Mouse (Mus musculus): ENCODE measurements around the gene Mup8. TPM values are rescaled to one million over a fixed set of nuclear protein-coding genes. Genes with fewer than 3 reads are reported as not detected.
"Not testable (repeated sequence)": the region's sequence is repeated elsewhere in the genome, so short reads cannot be mapped to it uniquely, and the experiment has no call there.

Mup8 gene
- polyA plus RNA-seq (2015; fragmentation: Nextera tagmentation; extraction: Ambion mirVana) = 0.55 and 1.1 TPM in 2 replicates

- H3K9ac ChIP-seq; H3K27me3 ChIP-seq; H3K4me1 ChIP-seq; H3K36me3 ChIP-seq; H3K27ac ChIP-seq; H3K4me3 ChIP-seq; H3K9me3 ChIP-seq; H3K4me2 ChIP-seq; ATAC-seq (ENCODE audit: insufficient number of reproducible peaks, low FRiP score, low TSS enrichment, low read depth): not testable (repeated sequence)
- WGBS = 89% methylated on average over 3 of the region's 3 CpGs
Measured at GRCm38 (mm10) chr4:60222499-60222898, at the start of gene Mup8. TSS of gene Mup8 (minus strand) at chr4:60222599.

- ATAC-seq (ENCODE audit: insufficient number of reproducible peaks, low FRiP score, low TSS enrichment, low read depth); H3K9ac ChIP-seq; H3K4me2 ChIP-seq; H3K27me3 ChIP-seq; H3K9me3 ChIP-seq; H3K27ac ChIP-seq; H3K4me3 ChIP-seq; H3K36me3 ChIP-seq; H3K4me1 ChIP-seq: not testable (repeated sequence)
- 59% methylated on average over 11 of the region's 11 CpGs for WGBS
Measured at GRCm38 (mm10) chr4:60265977-60266770, 43.8 kb upstream of the Mup8 start.

GRCm38 (mm10) chr4:60262706-60263105 lies 40.3 kb upstream of the Mup8 start:
- H3K4me1 ChIP-seq; H3K27ac ChIP-seq; H3K36me3 ChIP-seq; H3K9ac ChIP-seq; H3K9me3 ChIP-seq; H3K4me3 ChIP-seq; H3K4me2 ChIP-seq; H3K27me3 ChIP-seq; ATAC-seq (ENCODE audit: insufficient number of reproducible peaks, low FRiP score, low TSS enrichment, low read depth): not testable (repeated sequence)
- WGBS = 95% methylated on average over 3 of the region's 4 CpGs

Other genes starting within 250 kb of the Mup8 start
- gene Mup7, start 152.1 kb downstream of the Mup8 start, polyA plus RNA-seq (2015; fragmentation: Nextera tagmentation; extraction: Ambion mirVana) = 0.42 and 0.91 TPM in 2 replicates
- 1.9 and 2.8 TPM in 2 replicates for gene Mup2, start 68.3 kb downstream of the Mup8 start, polyA plus RNA-seq (2015; fragmentation: Nextera tagmentation; extraction: Ambion mirVana)
- gene Mup9, start 199.4 kb upstream of the Mup8 start, polyA plus RNA-seq (2015; fragmentation: Nextera tagmentation; extraction: Ambion mirVana) = 3.9 and 7.6 TPM in 2 replicates